Mouse (Mus musculus) urinary bladder, postnatal 4 days (tissue): ENCODE measurements at regions not wholly inside any gene's neighbourhood (a gene's known extent, or its start where the extent isn't known, plus 50 kb on each side); places are given as distances from the start of the nearest gene placed in this dataset.

ENCODE experiments used
- DNase-seq, 2 experiments: peaks; one replicate each; pipeline ENCODE4 v3.0.0; 2021 to 2022; ENCODE audit warnings: low spot score in 2 of 2

GRCm38 (mm10) chr19:32881443-32881842 lies 124.1 kb downstream of the Pten start:
- DNase-seq: no peak

- DNase-seq: no peak
Observed at GRCm38 (mm10) chr19:32884279-32884678, 127.0 kb downstream of the Pten start.

- DNase-seq: no peak
Observed at GRCm38 (mm10) chr19:32885481-32886131, 128.3 kb downstream of the Pten start.

GRCm38 (mm10) chr19:32887190-32887589 lies 129.9 kb downstream of the Pten start:
- DNase-seq: no peak

GRCm38 (mm10) chr19:32888616-32889305 lies 131.5 kb downstream of the Pten start:
- DNase-seq: no peak

- DNase-seq: no peak
Observed at GRCm38 (mm10) chr19:32890801-32891200, 133.5 kb downstream of the Pten start.

- DNase-seq: no peak
Observed at GRCm38 (mm10) chr19:32892469-32892868, 135.2 kb downstream of the Pten start.

GRCm38 (mm10) chr19:32903454-32904108 lies 146.3 kb downstream of the Pten start:
- no peak for DNase-seq

- no peak for DNase-seq
Observed at GRCm38 (mm10) chr19:32904517-32904916, 147.2 kb downstream of the Pten start.

GRCm38 (mm10) chr19:32905901-32906431 lies 148.7 kb downstream of the Pten start:
- no peak for DNase-seq

- DNase-seq: no peak
Observed at GRCm38 (mm10) chr19:32906820-32907219, 149.5 kb downstream of the Pten start.

- no peak for DNase-seq
Observed at GRCm38 (mm10) chr19:32910050-32910462, 152.8 kb downstream of the Pten start.

GRCm38 (mm10) chr19:32912323-32912722 lies 155.0 kb downstream of the Pten start:
- DNase-seq: no peak

GRCm38 (mm10) chr19:32916507-32917280 lies 159.4 kb downstream of the Pten start:
- DNase-seq: no peak

GRCm38 (mm10) chr19:32921021-32921420 lies 163.7 kb downstream of the Pten start:
- DNase-seq: no peak

- DNase-seq: no peak
Observed at GRCm38 (mm10) chr19:32923911-32924310, 166.6 kb downstream of the Pten start.

GRCm38 (mm10) chr19:32925628-32926505 lies 168.6 kb downstream of the Pten start:
- DNase-seq: no peak

- no peak for DNase-seq
Observed at GRCm38 (mm10) chr19:32926571-32926970, 169.3 kb downstream of the Pten start.

- DNase-seq: no peak
Observed at GRCm38 (mm10) chr19:32933676-32934075, 176.4 kb downstream of the Pten start.

- DNase-seq: no peak
Observed at GRCm38 (mm10) chr19:32935638-32936037, 178.3 kb downstream of the Pten start.

- DNase-seq: no peak
Observed at GRCm38 (mm10) chr19:32937591-32937990, 180.3 kb downstream of the Pten start.
